Mouse (Mus musculus) stomach, embryonic 15.5 days (tissue): Measurements from ENCODE around the gene Mpdu1. TPM values are rescaled to one million over a fixed set of nuclear protein-coding genes. Genes with fewer than 3 reads are reported as not detected.

Experiments
- ATAC-seq: fragments of 200-750 bp; cut with Nextera tagmentation; 2 replicates; pipeline ENCODE4 v1.8.0; 2017; ENCODE audit warnings: low read depth, moderate number of reproducible peaks, moderate TSS enrichment; ENCODE audit not compliant: insufficient read depth, low FRiP score
- H3K27ac ChIP-seq: fragments of 300-500 bp; sonication (generic); 2 replicates; pipeline ENCODE4 v1.5.1; 2015; ENCODE audit warnings: mild to moderate bottlenecking, inconsistent platforms
- H3K27me3 ChIP-seq: fragments of 300-500 bp; sonication (generic); replicated peaks from 2 replicates; pipeline ENCODE4 v1.6.1; 2015; ENCODE audit warnings: inconsistent platforms
- H3K36me3 ChIP-seq: fragments of 300-500 bp; sonication (generic); 2 replicates; pipeline ENCODE4 v1.6.1; 2015; ENCODE audit warnings: inconsistent platforms
- H3K4me1 ChIP-seq: fragments of 300-500 bp; sonication (generic); 2 replicates; pipeline ENCODE4 v1.6.1; 2015; ENCODE audit warnings: inconsistent platforms
- H3K4me2 ChIP-seq: fragments of 300-500 bp; sonication (generic); 2 replicates; pipeline ENCODE4 v1.6.1; 2015; ENCODE audit warnings: mild to moderate bottlenecking, inconsistent platforms
- H3K4me3 ChIP-seq: fragments of 300-500 bp; sonication (generic); replicated peaks from 2 replicates; pipeline ENCODE4 v1.5.1; 2015; ENCODE audit warnings: inconsistent platforms
- H3K9ac ChIP-seq: fragments of 300-500 bp; sonication (generic); 2 replicates; pipeline ENCODE4 v1.6.1; 2015; ENCODE audit warnings: inconsistent platforms
- H3K9me3 ChIP-seq: fragments of 300-500 bp; sonication (generic); 2 replicates; pipeline ENCODE4 v1.6.1; 2016; ENCODE audit warnings: inconsistent platforms
- WGBS: fragments of 180-500 bp; shearing (Covaris S2); methylation state at CpG from one replicate; pipeline ENCODE4 v1.1.7; 2015; 5-methylcytosine and 5-hydroxymethylcytosine counted together
- polyA plus RNA-seq: library from polyadenylated mRNA; unstranded; fragments of >200 nt; fragmentation: Nextera tagmentation; extraction: Ambion mirVana; gene quantifications from 2 replicates; pipeline ENCODE4 v1.2.1, GENCODE M21; 2015

Gene Mpdu1
- polyA plus RNA-seq, 1 experiment from 2014 or later: 58.7 TPM

GRCm38 (mm10) chr11:69671726-69672124 lies 9.3 kb upstream of the Mpdu1 start:
- Histone ChIP-seq H3K36me3 (peaks cover 54% of the 10 kb centered on the region), H3K4me3 (peak overlapping the region; percentile 99), H3K9me3 (no peaks in the 10 kb centered on the region), H3K27me3 (no peaks in the 10 kb centered on the region), H3K9ac (peak overlapping the region; percentile 98), H3K27ac (peak overlapping the region; percentile 98), H3K4me1 (peaks cover 10% of the 10 kb centered on the region), H3K4me2 (peak overlapping the region; percentile 84)
- ATAC-seq: peak; percentile 5; the same call in 1 of the 2 replicates
- WGBS: under 1% methylated on average over 43 of the region's 43 CpGs

GRCm38 (mm10) chr11:69670786-69671725 lies 8.6 kb upstream of the Mpdu1 start:
- peak; percentile 61 for ATAC-seq
- Histone ChIP-seq H3K4me1 (peaks cover 10% of the 10 kb centered on the region), H3K27me3 (no peaks in the 10 kb centered on the region), H3K9ac (peak overlapping the region; percentile 98), H3K9me3 (no peaks in the 10 kb centered on the region), H3K27ac (peak overlapping the region; percentile 98), H3K36me3 (peaks cover 53% of the 10 kb centered on the region), H3K4me2 (peak overlapping the region; percentile 84), H3K4me3 (peak overlapping the region; percentile 99)
- WGBS: under 1% methylated on average over 51 of the region's 61 CpGs

GRCm38 (mm10) chr11:69666665-69667005 lies 4.2 kb upstream of the Mpdu1 start:
- peaks cover 20% of the 10 kb centered on the region for H3K4me1 ChIP-seq
- peaks cover 50% of the 10 kb centered on the region for H3K36me3 ChIP-seq
- peak overlapping the region; percentile 17; the same call in 1 of the 2 replicates for H3K27ac ChIP-seq
- ATAC-seq: no peak
- WGBS: 72% methylated on average over 3 of the region's 3 CpGs
- H3K4me2 ChIP-seq: no peak overlapping the region
- no peaks in the 10 kb centered on the region for H3K27me3 ChIP-seq
- H3K9me3 ChIP-seq: no peaks in the 10 kb centered on the region
- H3K4me3 ChIP-seq: no peak overlapping the region
- H3K9ac ChIP-seq: no peak overlapping the region

- H3K9me3 ChIP-seq: no peaks in the 10 kb centered on the region
- peak within 1 kb of the TSS; percentile 59; the same call in 1 of the 2 replicates for H3K27ac ChIP-seq
- 22% methylated on average over 7 of the region's 7 CpGs for WGBS
- no peaks in the 10 kb centered on the region for H3K27me3 ChIP-seq
- H3K4me3 ChIP-seq: no peak within 1 kb of the TSS
- H3K36me3 ChIP-seq: peaks cover 50% of the 10 kb centered on the region
- ATAC-seq: no peak
- H3K4me2 ChIP-seq: peak within 1 kb of the TSS; percentile 8; the same call in 1 of the 2 replicates
- no peak within 1 kb of the TSS for H3K9ac ChIP-seq
- H3K4me1 ChIP-seq: peaks cover 25% of the 10 kb centered on the region
Observed at GRCm38 (mm10) chr11:69665961-69666664, 3.7 kb upstream of the Mpdu1 start, which contains the start of gene Cd68. Cd68 (minus strand) TSS chr11:69666153.

GRCm38 (mm10) chr11:69665457-69665960 lies 3.1 kb upstream of the Mpdu1 start:
- Histone ChIP-seq H3K36me3 (peaks cover 50% of the 10 kb centered on the region), H3K27me3 (no peaks in the 10 kb centered on the region), H3K4me3 (no peak overlapping the region), H3K4me2 (peak overlapping the region; percentile 8; the same call in 1 of the 2 replicates), H3K27ac (peak overlapping the region; percentile 59; the same call in 1 of the 2 replicates), H3K9me3 (no peaks in the 10 kb centered on the region), H3K4me1 (peaks cover 26% of the 10 kb centered on the region), H3K9ac (no peak overlapping the region)
- no peak for ATAC-seq
- WGBS: 68% methylated on average over 9 of the region's 9 CpGs

GRCm38 (mm10) chr11:69664841-69665240 lies 2.4 kb upstream of the Mpdu1 start:
- no peak overlapping the region for H3K4me2 ChIP-seq
- no peak for ATAC-seq
- H3K27me3 ChIP-seq: no peaks in the 10 kb centered on the region
- peaks cover 22% of the 10 kb centered on the region for H3K4me1 ChIP-seq
- H3K9me3 ChIP-seq: no peaks in the 10 kb centered on the region
- H3K27ac ChIP-seq: no peak overlapping the region; the same call in 1 of the 2 replicates
- H3K4me3 ChIP-seq: no peak overlapping the region
- H3K9ac ChIP-seq: no peak overlapping the region
- WGBS: 89% methylated on average over 7 of the region's 7 CpGs
- peaks cover 50% of the 10 kb centered on the region for H3K36me3 ChIP-seq

GRCm38 (mm10) chr11:69663795-69664194 lies 1.4 kb upstream of the Mpdu1 start:
- no peak overlapping the region for H3K9ac ChIP-seq
- peak overlapping the region; percentile 98; the same call in 1 of the 2 replicates for H3K27ac ChIP-seq
- peaks cover 46% of the 10 kb centered on the region for H3K36me3 ChIP-seq
- 75% methylated on average over 6 of the region's 6 CpGs for WGBS
- H3K27me3 ChIP-seq: no peaks in the 10 kb centered on the region
- no peak for ATAC-seq
- H3K4me3 ChIP-seq: no peak overlapping the region
- no peaks in the 10 kb centered on the region for H3K9me3 ChIP-seq
- H3K4me1 ChIP-seq: peaks cover 15% of the 10 kb centered on the region
- H3K4me2 ChIP-seq: no peak overlapping the region

- H3K9ac ChIP-seq: peak overlapping the region; percentile 18; the same call in 1 of the 2 replicates
- peak overlapping the region; percentile 61 for H3K4me3 ChIP-seq
- peak overlapping the region; percentile 55 for H3K4me2 ChIP-seq
- H3K27me3 ChIP-seq: no peaks in the 10 kb centered on the region
- no peak for ATAC-seq
- peaks cover 15% of the 10 kb centered on the region for H3K4me1 ChIP-seq
- H3K27ac ChIP-seq: peak overlapping the region; percentile 98
- 59% methylated on average over 13 of the region's 13 CpGs for WGBS
- H3K9me3 ChIP-seq: no peaks in the 10 kb centered on the region
- H3K36me3 ChIP-seq: peaks cover 46% of the 10 kb centered on the region
Observed at GRCm38 (mm10) chr11:69662967-69663671, 677 bp upstream of the Mpdu1 start.

GRCm38 (mm10) chr11:69661221-69661881 lies 1.1 kb downstream of the Mpdu1 start:
- WGBS: 70% methylated on average over 3 of the region's 3 CpGs
- peak overlapping the region; percentile 50 for H3K9ac ChIP-seq
- H3K27me3 ChIP-seq: no peaks in the 10 kb centered on the region
- ATAC-seq: no peak
- H3K27ac ChIP-seq: peak overlapping the region; percentile 98
- peak overlapping the region; percentile 55 for H3K4me2 ChIP-seq
- no peaks in the 10 kb centered on the region for H3K9me3 ChIP-seq
- peak overlapping the region; percentile 61 for H3K4me3 ChIP-seq
- peaks cover 43% of the 10 kb centered on the region for H3K36me3 ChIP-seq
- peaks cover 18% of the 10 kb centered on the region for H3K4me1 ChIP-seq

GRCm38 (mm10) chr11:69657462-69657881 lies 5.0 kb downstream of the Mpdu1 start:
- Histone ChIP-seq H3K4me1 (peaks cover 27% of the 10 kb centered on the region), H3K27me3 (no peaks in the 10 kb centered on the region), H3K9me3 (no peaks in the 10 kb centered on the region), H3K4me2 (no peak overlapping the region), H3K4me3 (no peak overlapping the region), H3K9ac (no peak overlapping the region), H3K27ac (peak overlapping the region; percentile 0; the same call in 1 of the 2 replicates), H3K36me3 (peaks cover 28% of the 10 kb centered on the region)
- no peak for ATAC-seq
- 79% methylated on average over 15 of the region's 15 CpGs for WGBS
